Mouse (Mus musculus) R1 (cell line): ENCODE data around the gene Fgfr2.

Source experiments
- DNase-seq: peaks from one replicate; pipeline ENCODE4 v3.0.0-alpha.2; 2018; ENCODE audit warnings: low read depth, low spot score

Gene Fgfr2

GRCm38 (mm10) chr7:130117466-130118123 lies 3005.6 kb downstream of the Fgfr2 start:
- DNase-seq: no peak

- DNase-seq: no peak
Measured at GRCm38 (mm10) chr7:130114436-130114835, 3008.7 kb downstream of the Fgfr2 start.
